Mouse (Mus musculus) CH12.LX (cell line): ENCODE results near the gene Zbtb25. TPM values are rescaled to one million over a fixed set of nuclear protein-coding genes. Genes with fewer than 3 reads are reported as not detected.

ENCODE experiments used
- DNase-seq: peaks from one replicate; pipeline ENCODE4 v3.0.0-alpha.2; 2013; ENCODE audit errors: extremely low read depth
- H3K27ac ChIP-seq: 2 replicates; pipeline ENCODE4 v1.5.1; 2012; ENCODE audit warnings: low read depth, mild to moderate bottlenecking, control low read depth, moderate library complexity; ENCODE audit not compliant: insufficient read depth
- H3K27me3 ChIP-seq: replicated peaks from 2 replicates; pipeline ENCODE3; 2012; ENCODE audit warnings: inconsistent platforms
- H3K36me3 ChIP-seq, 2 experiments: replicated peaks in 1 of 2; 2 replicates each; pipeline versions ENCODE3 to v1.6.1; 2012; ENCODE audit warnings: inconsistent platforms in 1 of 2, low read length in 1 of 2, mild to moderate bottlenecking in 1 of 2, mixed read lengths in 1 of 2, moderate library complexity in 1 of 2; ENCODE audit not compliant: control insufficient read depth in 1 of 2, insufficient read depth in 1 of 2
- H3K4me1 ChIP-seq, 2 experiments: 2 replicates each; pipeline ENCODE4 v1.6.1; 2012; ENCODE audit warnings: inconsistent platforms in 1 of 2, moderate library complexity in 1 of 2; ENCODE audit not compliant: insufficient read depth in 2 of 2, control insufficient read depth in 1 of 2
- H3K4me2 ChIP-seq: 2 replicates; pipeline ENCODE4 v1.6.1; 2012; ENCODE audit warnings: low read depth, mild to moderate bottlenecking, control low read depth; ENCODE audit not compliant: poor library complexity, insufficient read depth, severe bottlenecking
- H3K4me3 ChIP-seq, 3 experiments: fragments of 150-350 bp in 1 of 3; sonication (generic) in 1 of 3; replicated peaks in 1 of 3; 2 replicates each; pipeline versions ENCODE3 to v1.5.1; 2011 to 2012; ENCODE audit warnings: low read depth in 2 of 3, low read length in 2 of 3, mild to moderate bottlenecking in 2 of 3, moderate library complexity in 2 of 3, control low read depth in 1 of 3, improper control_type of control experiment in 1 of 3, inconsistent platforms in 1 of 3, mixed read lengths in 1 of 3; ENCODE audit not compliant: poor library complexity in 1 of 3
- H3K79me2 ChIP-seq: replicated peaks from 2 replicates; pipeline ENCODE4 v1.6.1; 2012; ENCODE audit warnings: mild to moderate bottlenecking, moderate library complexity; ENCODE audit not compliant: control insufficient read depth, poor library complexity, insufficient read depth, severe bottlenecking; ENCODE audit errors: extremely low read depth
- H3K9ac ChIP-seq: 2 replicates; pipeline ENCODE4 v1.6.1; 2012; ENCODE audit warnings: low read depth, mild to moderate bottlenecking, control low read depth, moderate library complexity; ENCODE audit not compliant: insufficient read depth
- H3K9me3 ChIP-seq: replicated peaks from 2 replicates; pipeline ENCODE3; 2012; ENCODE audit warnings: low read length, inconsistent platforms, mixed read lengths
- CHD1 ChIP-seq: IDR thresholded peaks from 2 replicates; pipeline ENCODE4 v1.6.1; 2012; ENCODE audit warnings: low read depth, low read length, improper control_type of control experiment, inconsistent platforms
- CHD2 ChIP-seq: IDR thresholded peaks from 2 replicates; pipeline ENCODE4 v1.6.1; 2011; ENCODE audit warnings: low read length, improper control_type of control experiment
- CTCF ChIP-seq, 2 experiments: IDR thresholded peaks in 1 of 2; conservative IDR thresholded peaks in 1 of 2; 2 replicates each; pipeline ENCODE4 v1.5.1; 2011 to 2012; ENCODE audit warnings: low read depth in 2 of 2, low read length in 2 of 2, improper control_type of control experiment in 1 of 2, inconsistent platforms in 1 of 2, mild to moderate bottlenecking in 1 of 2, moderate library complexity in 1 of 2
- ELF1 ChIP-seq: IDR thresholded peaks from 2 replicates; pipeline ENCODE4 v1.6.1; 2014; ENCODE audit warnings: low read depth, mild to moderate bottlenecking, inconsistent platforms, low read length, improper control_type of control experiment
- ETS1 ChIP-seq: conservative IDR thresholded peaks from 2 replicates; pipeline ENCODE4 v1.6.1; 2012; ENCODE audit warnings: low read depth, mild to moderate bottlenecking, inconsistent platforms, low read length, improper control_type of control experiment, moderate library complexity
- GABPA ChIP-seq: IDR thresholded peaks from 2 replicates; pipeline ENCODE4 v1.6.1; 2012; ENCODE audit warnings: low read depth, low read length, improper control_type of control experiment, inconsistent platforms; ENCODE audit not compliant: insufficient replicate concordance
- IRF4 ChIP-seq: IDR thresholded peaks from 2 replicates; pipeline ENCODE4 v1.6.1; 2014; ENCODE audit warnings: low read depth, mild to moderate bottlenecking, inconsistent platforms, low read length, improper control_type of control experiment
- KAT2A ChIP-seq: IDR thresholded peaks from 2 replicates; pipeline ENCODE4 v1.6.1; 2012; ENCODE audit warnings: low read length, improper control_type of control experiment, inconsistent platforms; ENCODE audit not compliant: insufficient replicate concordance
- MAFK ChIP-seq: IDR thresholded peaks from 2 replicates; pipeline ENCODE4 v1.6.1; 2011; ENCODE audit warnings: low read length, improper control_type of control experiment; ENCODE audit not compliant: insufficient replicate concordance
- MAX ChIP-seq: IDR thresholded peaks from 2 replicates; pipeline ENCODE4 v1.6.1; 2011; ENCODE audit warnings: low read length, improper control_type of control experiment
- MAZ ChIP-seq: IDR thresholded peaks from 2 replicates; pipeline ENCODE4 v1.6.1; 2012; ENCODE audit warnings: low read depth, mild to moderate bottlenecking, inconsistent platforms, low read length, improper control_type of control experiment, moderate library complexity
- MEF2A ChIP-seq: IDR thresholded peaks from 2 replicates; pipeline ENCODE4 v1.6.1; 2014; ENCODE audit warnings: low read depth, mild to moderate bottlenecking, inconsistent platforms, low read length, improper control_type of control experiment, borderline replicate concordance
- MXI1 ChIP-seq: IDR thresholded peaks from 2 replicates; pipeline ENCODE4 v1.6.1; 2011; ENCODE audit warnings: mild to moderate bottlenecking, low read depth, low read length, improper control_type of control experiment
- MYC ChIP-seq: IDR thresholded peaks from 2 replicates; pipeline ENCODE4 v1.6.1; 2011; ENCODE audit warnings: low read depth, mild to moderate bottlenecking, improper control_type of control experiment, low read length
- NELFE ChIP-seq: IDR thresholded peaks from 2 replicates; pipeline ENCODE4 v1.6.1; 2011; ENCODE audit warnings: low read depth, low read length, improper control_type of control experiment
- NRF1 ChIP-seq: IDR thresholded peaks from 2 replicates; pipeline ENCODE4 v1.6.1; 2014; ENCODE audit warnings: low read depth, mild to moderate bottlenecking, inconsistent platforms, low read length, improper control_type of control experiment, moderate library complexity
- POLR2A ChIP-seq: IDR thresholded peaks from 2 replicates; pipeline ENCODE4 v1.6.1; 2011; ENCODE audit warnings: low read depth, mild to moderate bottlenecking, improper control_type of control experiment, low read length
- RAD21 ChIP-seq: IDR thresholded peaks from 2 replicates; pipeline ENCODE4 v1.6.1; 2011; ENCODE audit warnings: low read depth, mild to moderate bottlenecking, low read length, improper control_type of control experiment, moderate library complexity
- RCOR1 ChIP-seq: conservative IDR thresholded peaks from 2 replicates; pipeline ENCODE4 v1.6.1; 2012; ENCODE audit warnings: low read depth, mild to moderate bottlenecking, inconsistent platforms, low read length, improper control_type of control experiment
- SIN3A ChIP-seq: IDR thresholded peaks from 2 replicates; pipeline ENCODE4 v1.6.1; 2012; ENCODE audit warnings: low read length, improper control_type of control experiment, inconsistent platforms
- SMC3 ChIP-seq: IDR thresholded peaks from 2 replicates; pipeline ENCODE4 v1.6.1; 2011; ENCODE audit warnings: low read depth, low read length, improper control_type of control experiment
- TCF12 ChIP-seq: IDR thresholded peaks from 2 replicates; pipeline ENCODE4 v1.6.1; 2014; ENCODE audit warnings: low read depth, mild to moderate bottlenecking, inconsistent platforms, low read length, improper control_type of control experiment
- UBTF ChIP-seq: IDR thresholded peaks from 2 replicates; pipeline ENCODE4 v1.6.1; 2012; ENCODE audit warnings: low read depth, mild to moderate bottlenecking, inconsistent platforms, low read length, improper control_type of control experiment, moderate library complexity
- ZC3H11A ChIP-seq: IDR thresholded peaks from 2 replicates; pipeline ENCODE4 v1.6.1; 2012; ENCODE audit warnings: low read depth, mild to moderate bottlenecking, inconsistent platforms, low read length, improper control_type of control experiment
- ZKSCAN1 ChIP-seq: IDR thresholded peaks from 2 replicates; pipeline ENCODE4 v1.6.1; 2012; ENCODE audit warnings: low read depth, inconsistent platforms, low read length, improper control_type of control experiment, borderline replicate concordance
- ZMIZ1 ChIP-seq: IDR thresholded peaks from 2 replicates; pipeline ENCODE4 v1.6.1; 2012; ENCODE audit warnings: low read depth, mild to moderate bottlenecking, inconsistent platforms, low read length, improper control_type of control experiment
- dilution Hi-C: fragments of 300-500 bp; cut with MboI; formaldehyde crosslinking; loops from 2 replicates; pipeline ENCODE4 v1.14.3; 2020; ENCODE audit warnings: low sequenced_read_pairs; ENCODE audit not compliant: extremely low pct_unique_long_range_greater_than_20kb, extremely low pct_ligation_motif_present
- in situ Hi-C: fragments of 300-500 bp; cut with MboI; formaldehyde crosslinking; loops from 3 replicates; pipeline ENCODE4 v1.14.3; 2019; ENCODE audit warnings: low sequenced_read_pairs, low pct_ligation_motif_present, low pct_unique_long_range_greater_than_20kb, mixed read lengths
- polyA plus RNA-seq: library from polyadenylated mRNA; unstranded; fragments of >175 nt; gene quantifications from 2 replicates; pipeline ENCODE4 v1.2.1, GENCODE M21; 2012; ENCODE audit warnings: low read depth; ENCODE audit not compliant: insufficient read length
- total RNA-seq, 2 experiments: library from RNA; depleted of rRNA; stranded (reverse); fragments of 300-350 nt in 1 of 2; fragments of >200 nt in 1 of 2; gene quantifications; 2 replicates each; pipeline ENCODE4 v1.2.3; 2012 to 2014

The Zbtb25 gene
- total and polyA plus RNA-seq, 3 experiments, result 7.2 to 18.7 (median 7.3) TPM

DNA sequence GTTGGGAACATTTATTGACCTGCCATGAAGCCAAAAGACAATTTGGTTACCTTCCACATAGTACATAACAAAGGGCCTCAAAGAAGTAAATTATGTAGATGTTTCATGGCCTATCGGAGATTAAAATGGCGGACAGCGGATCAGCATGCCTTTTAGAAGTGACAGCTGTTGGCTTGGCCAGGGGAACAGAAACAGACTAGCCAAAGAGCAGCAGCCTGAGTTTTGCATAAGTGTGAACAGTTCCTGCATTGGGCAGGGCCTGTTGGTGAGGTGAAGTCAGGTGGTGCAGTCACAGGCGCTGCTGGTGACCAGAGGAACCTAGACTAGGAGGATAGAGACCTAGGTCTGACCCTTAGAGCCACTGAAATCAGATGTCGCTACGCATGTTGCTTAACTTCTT is 7.7 kb upstream of the Zbtb25 start (continued):
- peak; percentile 74 for TF ChIP-seq POLR2A

GRCm38 (mm10) chr12:76376649-76377048 is 7.2 kb upstream of the Zbtb25 start:
- peaks cover 3% of the 10 kb centered on the region for H3K9me3 ChIP-seq
- DNase-seq, result peak; percentile 76
- H3K79me2 ChIP-seq, result peaks cover 83% of the 10 kb centered on the region
- in situ Hi-C loops, result no loop called here
- H3K27me3 ChIP-seq, result no peaks in the 10 kb centered on the region
- peaks cover 5 to 56% of the 10 kb centered on the region in 2 experiments; a peak in 3 of 4 replicates for H3K4me1 ChIP-seq
- peak overlapping the region; percentile 99 for H3K27ac ChIP-seq
- dilution Hi-C loops, result no loop called here
- peak overlapping the region; percentile 74 for H3K4me2 ChIP-seq
- H3K9ac ChIP-seq, result peak overlapping the region; percentile 77
- H3K36me3 ChIP-seq, result peaks cover 12 to 33% of the 10 kb centered on the region in 2 experiments
- TF ChIP-seq ZMIZ1, result no peak
- no peak; the same call in 1 of the 2 replicates for TF ChIP-seq CHD1
- no peak for TF ChIP-seq CHD2
- TF ChIP-seq MAX, result peak; percentile 90
- peak; percentile 95 for TF ChIP-seq MXI1
- TF ChIP-seq MYC, result peak; percentile 99
- TF ChIP-seq CTCF (conservative IDR thresholded peaks at IDR 0.05 in 1 of 2, IDR thresholded peaks at IDR 0.05 in 1 of 2; ENCODE audit: low read depth in 2 of 2, low read length in 2 of 2), result peak; percentile 67 to 74; a peak in 3 of 4 replicates
- TF ChIP-seq KAT2A, result no peak
- no peak for TF ChIP-seq ETS1
- TF ChIP-seq IRF4, result no peak
- no peak for TF ChIP-seq ZC3H11A
- TF ChIP-seq TCF12, result no peak
- TF ChIP-seq NELFE, result no peak
- TF ChIP-seq MEF2A, result peak; percentile 84; the same call in 1 of the 2 replicates
- no peak for TF ChIP-seq GABPA
- no peak for TF ChIP-seq MAFK
- no peak for TF ChIP-seq ELF1
- no peak for TF ChIP-seq ZKSCAN1
- peak; percentile 6; the same call in 1 of the 2 replicates for TF ChIP-seq UBTF
- TF ChIP-seq NRF1, result no peak
- TF ChIP-seq RAD21, result peak; percentile 48
- no peak for TF ChIP-seq MAZ
- TF ChIP-seq SIN3A, result peak; percentile 55; the same call in 1 of the 2 replicates
- TF ChIP-seq RCOR1, result no peak
- TF ChIP-seq SMC3, result peak; percentile 57
- TF ChIP-seq, all 38 proteins: peak for 9
- peak overlapping the region in 1 of 3 experiments; percentile 47 for H3K4me3 ChIP-seq
